Mouse (Mus musculus): ENCODE results near the gene Mid1.
"Not testable (repeated sequence)": the region's sequence is repeated elsewhere in the genome, so short reads cannot be mapped to it uniquely, and the experiment has no call there.

Mid1 gene

DNA sequence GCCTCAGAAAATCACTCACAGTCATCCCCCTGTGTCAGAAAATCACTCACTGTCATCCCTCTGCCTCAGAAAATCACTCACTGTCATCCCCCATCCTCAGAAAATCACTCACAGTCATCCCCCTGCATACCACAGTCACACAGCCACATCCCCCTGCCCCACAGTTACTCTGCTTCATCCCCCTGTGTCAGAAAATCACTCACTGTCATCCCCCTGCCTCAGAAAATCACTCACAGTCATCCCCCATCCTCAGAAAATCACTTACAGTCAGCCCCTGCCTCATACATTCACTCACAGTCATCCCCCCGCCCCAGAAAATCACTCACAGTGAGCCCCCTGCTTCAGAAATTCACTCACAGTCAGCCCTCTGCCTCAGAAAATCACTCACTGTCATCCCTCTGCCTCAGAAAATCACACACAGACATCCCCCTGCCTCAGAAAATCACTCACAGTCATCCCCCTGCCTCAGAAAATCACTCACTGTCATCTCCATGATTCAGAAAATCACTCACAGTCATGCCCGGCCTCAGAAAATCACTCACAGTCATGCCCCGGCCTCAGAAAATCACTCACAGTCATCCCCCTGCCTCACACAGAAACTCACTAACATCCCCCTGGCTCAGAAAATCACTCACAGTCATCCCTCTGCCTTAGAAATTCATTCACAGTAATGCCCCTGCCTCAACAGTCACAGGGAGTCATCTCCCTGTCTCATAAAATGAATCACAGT is 315.1 kb downstream of the Mid1 start:
- not testable (repeated sequence) for DNase-seq (ENCODE audit: low read depth, low spot score)

DNA sequence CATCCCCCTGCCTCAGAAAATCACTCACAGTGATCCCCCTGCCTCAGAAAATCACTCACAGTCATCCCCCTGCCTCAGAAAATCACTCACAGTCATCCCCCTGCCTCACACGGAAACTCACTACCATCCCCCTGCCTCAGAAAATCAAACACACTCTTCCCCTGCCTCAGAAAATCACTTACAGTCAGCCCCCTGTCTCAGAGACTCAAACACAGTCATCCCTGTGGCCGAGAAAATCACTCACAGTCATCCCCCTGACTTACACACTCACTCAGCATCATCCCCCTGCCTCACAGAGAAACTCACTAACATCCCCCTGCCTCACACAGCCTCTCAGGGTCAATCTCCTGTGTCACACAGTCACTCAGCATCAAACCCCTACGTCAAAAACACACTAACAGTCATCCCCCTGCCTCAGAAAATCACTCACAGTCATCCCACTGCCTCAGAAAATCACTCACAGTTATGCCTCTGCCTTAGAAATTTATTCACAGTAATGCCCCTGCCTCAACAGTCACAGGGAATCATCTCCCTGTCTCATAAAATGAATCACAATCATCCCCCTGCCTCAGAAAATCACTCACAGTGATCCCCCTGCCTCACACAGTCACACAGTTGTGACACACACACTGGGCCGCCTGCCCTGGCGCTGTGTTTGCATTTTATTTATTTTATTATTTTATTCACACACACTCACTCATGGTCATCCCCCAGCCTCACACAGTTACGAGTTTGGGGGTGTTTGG is 315.8 kb downstream of the Mid1 start:
- DNase-seq (ENCODE audit: low read depth, low spot score): not testable (repeated sequence)

DNA sequence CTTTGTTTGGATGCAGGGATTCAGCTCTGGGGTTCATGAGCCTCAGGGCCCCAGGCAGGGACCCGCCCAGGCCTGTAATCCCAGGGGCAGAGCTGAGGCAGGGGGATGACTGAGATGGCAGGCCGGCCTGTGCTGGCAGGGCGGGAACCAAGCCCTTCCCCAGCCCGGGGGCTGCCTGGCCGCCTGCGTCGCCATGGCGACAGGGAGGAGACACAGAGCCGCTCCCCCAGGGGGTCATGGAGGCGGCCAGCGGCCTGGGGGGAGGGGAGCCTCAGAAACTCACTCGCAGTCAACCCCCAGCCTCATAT is 316.3 kb downstream of the Mid1 start:
- DNase-seq (ENCODE audit: low read depth, low spot score): not testable (repeated sequence)

DNA sequence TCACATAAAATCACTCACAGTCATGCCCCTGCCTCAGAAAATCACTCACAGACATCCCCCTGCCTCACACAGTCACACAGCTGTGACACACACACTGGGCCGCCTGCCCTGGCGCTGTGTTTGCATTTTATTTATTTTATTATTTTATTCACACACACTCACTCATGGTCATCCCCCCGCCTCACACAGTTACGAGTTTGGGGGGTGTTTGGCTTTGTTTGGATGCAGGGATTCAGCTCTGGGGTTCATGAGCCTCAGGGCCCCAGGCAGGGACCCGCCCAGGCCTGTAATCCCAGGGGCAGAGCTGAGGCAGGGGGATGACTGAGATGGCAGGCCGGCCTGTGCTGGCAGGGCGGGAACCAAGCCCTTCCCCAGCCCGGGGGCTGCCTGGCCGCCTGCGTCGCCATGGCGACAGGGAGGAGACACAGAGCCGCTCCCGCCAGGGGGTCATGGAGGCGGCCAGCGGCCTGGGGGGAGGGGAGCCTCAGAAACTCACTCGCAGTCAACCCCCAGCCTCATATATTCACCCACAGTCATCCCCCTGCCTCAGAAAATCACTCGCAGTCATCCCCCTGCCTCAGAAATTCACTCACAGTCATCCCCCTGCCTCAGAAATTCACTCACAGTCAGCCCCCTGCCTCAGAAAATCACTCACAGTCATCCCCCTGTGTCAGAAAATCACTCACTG is 317.7 kb downstream of the Mid1 start:
- DNase-seq (ENCODE audit: low read depth, low spot score): not testable (repeated sequence)

DNA sequence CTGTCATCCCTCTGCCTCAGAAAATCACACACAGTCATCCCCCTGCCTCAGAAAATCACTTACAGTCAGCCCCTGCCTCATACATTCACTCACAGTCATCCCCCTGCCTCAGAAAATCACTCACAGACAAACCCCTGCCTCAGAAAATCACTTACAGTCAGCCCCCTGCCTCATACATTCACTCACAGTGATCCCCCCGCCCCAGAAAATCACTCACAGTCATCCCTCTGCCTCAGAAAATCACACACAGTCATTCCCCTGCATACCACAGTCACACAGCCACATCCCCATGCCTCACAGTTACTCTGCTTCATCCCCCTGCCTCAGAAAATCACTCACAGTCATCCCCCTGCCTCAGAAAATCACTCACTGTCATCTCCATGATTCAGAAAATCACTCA is 318.5 kb downstream of the Mid1 start:
- not testable (repeated sequence) for DNase-seq (ENCODE audit: low read depth, low spot score)

DNA sequence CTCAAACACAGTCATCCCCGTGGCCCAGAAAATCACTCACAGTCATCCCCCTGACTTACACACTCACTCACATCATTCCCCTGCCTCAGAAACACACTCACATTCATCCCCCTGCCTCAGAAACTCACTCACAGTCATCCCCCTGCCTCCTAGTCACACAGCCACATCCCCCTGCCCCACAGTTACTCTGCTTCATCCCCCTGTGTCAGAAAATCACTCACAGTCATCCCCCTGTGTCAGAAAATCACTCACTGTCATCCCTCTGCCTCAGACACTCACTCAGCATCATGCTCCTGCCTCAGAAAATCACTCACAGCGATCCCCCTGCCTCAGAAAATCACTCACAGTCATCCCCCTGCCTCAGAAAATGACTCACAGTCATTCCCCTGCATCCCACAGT is 319.2 kb downstream of the Mid1 start:
- peak; percentile 54 for DNase-seq (ENCODE audit: low read depth, low spot score)

DNA sequence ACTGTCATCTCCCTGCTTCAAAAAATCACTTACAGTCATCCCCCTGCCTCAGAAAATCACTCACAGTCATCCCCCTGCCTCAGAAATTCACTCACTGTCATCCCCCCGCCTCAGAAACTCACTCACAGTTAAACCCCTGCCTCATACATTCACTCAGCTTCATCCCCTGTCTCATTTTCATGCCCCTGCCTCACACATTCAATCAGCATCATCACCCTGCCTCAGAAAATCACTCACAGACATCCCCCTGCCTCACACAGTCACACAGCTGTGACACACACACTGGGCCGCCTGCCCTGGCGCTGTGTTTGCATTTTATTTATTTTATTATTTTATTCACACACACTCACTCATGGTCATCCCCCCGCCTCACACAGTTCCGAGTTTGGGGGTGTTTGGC is 319.8 kb downstream of the Mid1 start:
- DNase-seq (ENCODE audit: low read depth, low spot score): not testable (repeated sequence)

DNA sequence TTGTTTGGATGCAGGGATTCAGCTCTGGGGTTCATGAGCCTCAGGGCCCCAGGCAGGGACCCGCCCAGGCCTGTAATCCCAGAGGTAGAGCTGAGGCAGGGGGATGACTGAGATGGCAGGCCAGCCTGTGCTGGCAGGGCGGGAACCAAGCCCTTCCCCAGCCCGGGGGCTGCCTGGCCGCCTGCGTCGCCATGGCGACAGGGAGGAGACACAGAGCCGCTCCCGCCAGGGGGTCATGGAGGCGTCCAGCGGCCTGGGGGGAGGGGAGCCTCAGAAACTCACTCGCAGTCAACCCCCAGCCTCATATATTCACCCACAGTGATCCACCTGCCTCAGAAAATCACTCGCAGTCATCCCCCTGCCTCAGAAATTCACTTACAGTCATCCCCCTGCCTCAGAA is 320.2 kb downstream of the Mid1 start:
- DNase-seq (ENCODE audit: low read depth, low spot score): not testable (repeated sequence)

DNA sequence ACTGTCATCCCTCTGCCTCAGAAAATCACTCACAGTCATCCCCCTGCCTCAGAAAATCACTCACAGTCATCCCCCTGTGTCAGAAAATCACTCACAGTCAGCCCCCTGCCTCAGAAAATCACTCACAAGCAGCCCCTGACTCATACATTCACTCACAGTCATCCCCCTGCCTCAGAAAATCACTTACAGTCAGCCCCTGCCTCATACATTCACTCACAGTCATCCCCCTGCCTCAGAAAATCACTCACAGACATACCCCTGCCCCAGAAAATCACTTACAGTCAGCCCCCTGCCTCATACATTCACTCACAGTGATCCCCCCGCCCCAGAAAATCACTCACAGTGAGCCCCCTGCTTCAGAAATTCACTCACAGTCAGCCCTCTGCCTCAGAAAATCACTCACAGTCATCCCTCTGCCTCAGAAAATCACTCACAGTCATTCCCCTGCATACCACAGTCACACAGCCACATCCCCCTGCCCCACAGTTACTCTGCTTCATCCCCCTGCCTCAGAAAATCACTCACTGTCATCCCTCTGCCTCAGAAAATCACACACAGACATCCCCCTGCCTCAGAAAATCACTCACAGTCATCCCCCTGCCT is 320.8 kb downstream of the Mid1 start:
- DNase-seq (ENCODE audit: low read depth, low spot score): not testable (repeated sequence)

DNA sequence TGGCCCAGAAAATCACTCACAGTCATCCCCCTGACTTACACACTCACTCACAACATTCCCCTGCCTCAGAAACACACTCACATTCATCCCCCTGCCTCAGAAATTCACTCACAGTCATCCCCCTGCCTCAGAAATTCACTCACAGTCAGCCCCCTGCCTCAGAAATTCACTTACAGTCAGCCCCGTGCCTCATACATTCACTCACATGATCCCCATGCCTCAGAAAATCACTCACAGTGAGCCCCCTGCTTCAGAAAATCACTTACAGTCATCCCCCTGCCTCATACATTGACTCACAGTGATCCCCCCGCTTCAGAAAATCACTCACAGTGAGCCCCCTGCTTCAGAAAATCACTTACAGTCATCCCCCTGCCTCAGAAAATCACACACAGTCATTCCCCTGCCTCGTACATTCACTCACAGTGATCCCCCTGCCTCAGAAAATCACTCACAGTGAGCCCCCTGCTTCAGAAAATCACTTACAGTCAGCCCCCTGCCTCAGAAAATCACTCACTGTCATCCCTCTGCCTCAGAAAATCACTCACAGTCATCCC is 321.8 kb downstream of the Mid1 start:
- not testable (repeated sequence) for DNase-seq (ENCODE audit: low read depth, low spot score)

DNA sequence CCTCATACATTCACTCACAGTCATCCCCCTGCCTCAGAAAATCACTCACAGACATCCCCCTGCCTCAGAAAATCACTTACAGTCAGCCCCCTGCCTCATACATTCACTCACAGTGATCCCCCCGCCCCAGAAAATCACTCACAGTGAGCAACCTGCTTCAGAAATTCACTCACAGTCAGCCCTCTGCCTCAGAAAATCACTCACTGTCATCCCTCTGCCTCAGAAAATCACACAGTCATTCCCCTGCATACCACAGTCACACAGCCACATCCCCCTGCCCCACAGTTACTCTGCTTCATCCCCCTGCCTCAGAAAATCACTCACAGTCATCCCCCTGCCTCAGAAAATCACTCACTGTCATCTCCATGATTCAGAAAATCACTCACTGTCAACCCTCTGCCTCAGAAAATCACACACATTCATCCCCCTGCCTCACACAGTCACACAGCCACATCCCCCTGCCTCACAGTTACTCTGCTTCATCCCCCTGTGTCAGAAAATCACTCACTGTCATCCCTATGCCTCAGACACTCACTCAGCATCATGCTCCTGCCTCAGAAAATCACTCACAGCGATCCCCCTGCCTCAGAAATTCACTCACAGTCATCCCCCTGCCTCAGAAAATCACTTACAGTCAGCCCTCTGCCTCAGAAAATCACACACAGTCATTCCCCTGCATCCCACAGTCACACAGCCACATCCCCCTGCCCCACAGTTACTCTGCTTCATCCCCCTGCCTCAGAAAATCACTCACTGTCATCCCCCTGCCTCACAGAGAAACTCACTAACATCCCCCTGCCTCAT is 322.6 kb downstream of the Mid1 start:
- DNase-seq (ENCODE audit: low read depth, low spot score): not testable (repeated sequence)

DNA sequence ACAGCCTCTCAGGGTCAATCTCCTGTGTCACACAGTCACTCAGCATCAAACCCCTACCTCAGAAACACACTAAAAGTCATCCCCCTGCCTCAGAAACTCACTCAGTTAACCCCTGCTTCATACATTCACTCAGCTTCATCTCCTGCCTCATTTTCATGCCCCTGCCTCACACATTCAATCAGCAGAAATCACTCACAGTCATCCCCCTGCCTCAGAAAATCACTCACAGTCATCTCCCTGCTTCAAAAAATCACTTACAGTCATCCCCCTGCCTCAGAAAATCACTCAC is 323.1 kb downstream of the Mid1 start:
- DNase-seq (ENCODE audit: low read depth, low spot score): not testable (repeated sequence)

DNA sequence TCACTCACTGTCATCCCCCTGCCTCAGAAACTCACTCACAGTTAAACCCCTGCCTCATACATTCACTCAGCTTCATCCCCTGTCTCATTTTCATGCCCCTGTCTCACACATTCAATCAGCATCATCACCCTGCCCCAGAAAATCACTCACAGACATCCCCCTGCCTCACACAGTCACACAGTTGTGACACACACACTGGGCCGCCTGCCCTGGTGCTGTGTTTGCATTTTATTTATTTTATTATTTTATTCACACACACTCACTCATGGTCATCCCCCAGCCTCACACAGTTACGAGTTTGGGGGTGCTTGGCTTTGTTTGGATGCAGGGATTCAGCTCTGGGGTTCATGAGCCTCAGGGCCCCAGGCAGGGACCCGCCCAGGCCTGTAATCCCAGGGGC is 323.6 kb downstream of the Mid1 start:
- DNase-seq (ENCODE audit: low read depth, low spot score): peak; percentile 43

DNA sequence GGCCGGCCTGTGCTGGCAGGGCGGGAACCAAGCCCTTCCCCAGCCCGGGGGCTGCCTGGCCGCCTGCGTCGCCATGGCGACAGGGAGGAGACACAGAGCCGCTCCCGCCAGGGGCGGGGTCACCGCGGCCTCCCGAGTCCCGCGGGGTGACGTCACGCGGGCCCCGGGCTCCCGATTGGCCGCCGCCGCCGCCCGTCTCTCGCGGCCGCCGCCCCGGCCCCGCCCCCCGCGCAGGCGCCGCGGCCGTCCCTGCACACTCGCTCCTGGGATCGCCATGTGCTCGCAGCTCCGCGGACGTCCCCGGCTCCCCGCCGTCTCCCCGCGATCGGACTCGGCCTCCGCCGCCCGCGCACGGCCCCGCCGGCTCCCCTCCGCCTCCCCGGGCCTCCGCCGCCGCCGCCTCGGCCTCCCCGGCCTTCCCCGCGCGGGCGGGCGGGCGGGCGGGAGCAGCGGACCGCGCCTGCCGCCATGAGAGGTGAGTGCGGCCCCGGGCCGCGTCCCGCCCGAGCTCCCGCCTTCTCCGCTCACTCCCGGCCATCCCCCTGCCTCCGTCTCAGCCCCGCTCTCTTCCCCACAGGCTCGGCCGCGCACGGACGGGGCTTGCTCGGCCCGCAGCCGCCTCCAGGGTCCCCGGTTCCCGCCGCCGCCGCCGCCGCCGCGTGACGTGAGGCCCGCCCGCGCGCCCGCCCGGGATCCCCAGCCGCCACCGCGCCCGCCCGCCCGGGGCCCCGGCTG is 324.2 kb downstream of the Mid1 start, which contains the start of gene Gm21887:
Gene Gm21887 (plus strand): TSS at position 644 of the 735 bp plus-strand sequence.
- peak; percentile 98 for DNase-seq (ENCODE audit: low read depth, low spot score)

DNA sequence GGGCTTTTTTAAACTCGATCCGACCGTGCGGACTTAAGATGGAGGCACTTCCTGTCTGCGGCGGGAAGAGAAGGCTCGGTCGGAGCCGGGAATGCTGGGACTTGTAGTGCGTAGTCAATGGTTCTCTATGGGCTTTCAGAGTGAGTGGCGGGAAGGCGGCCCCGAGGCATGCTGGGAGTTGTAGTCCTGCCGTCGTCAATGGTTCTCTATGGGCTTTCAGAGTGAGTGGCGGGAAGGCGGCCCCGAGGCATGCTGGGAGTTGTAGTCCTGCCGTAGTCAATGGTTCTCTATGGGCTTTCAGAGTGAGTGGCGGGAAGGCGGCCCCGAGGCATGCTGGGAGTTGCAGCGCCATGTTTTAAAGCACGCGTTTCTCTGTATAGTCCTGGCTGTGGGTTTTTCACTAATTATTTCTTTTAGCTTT is 324.8 kb downstream of the Mid1 start:
- peak; percentile 99 for DNase-seq (ENCODE audit: low read depth, low spot score)

DNA sequence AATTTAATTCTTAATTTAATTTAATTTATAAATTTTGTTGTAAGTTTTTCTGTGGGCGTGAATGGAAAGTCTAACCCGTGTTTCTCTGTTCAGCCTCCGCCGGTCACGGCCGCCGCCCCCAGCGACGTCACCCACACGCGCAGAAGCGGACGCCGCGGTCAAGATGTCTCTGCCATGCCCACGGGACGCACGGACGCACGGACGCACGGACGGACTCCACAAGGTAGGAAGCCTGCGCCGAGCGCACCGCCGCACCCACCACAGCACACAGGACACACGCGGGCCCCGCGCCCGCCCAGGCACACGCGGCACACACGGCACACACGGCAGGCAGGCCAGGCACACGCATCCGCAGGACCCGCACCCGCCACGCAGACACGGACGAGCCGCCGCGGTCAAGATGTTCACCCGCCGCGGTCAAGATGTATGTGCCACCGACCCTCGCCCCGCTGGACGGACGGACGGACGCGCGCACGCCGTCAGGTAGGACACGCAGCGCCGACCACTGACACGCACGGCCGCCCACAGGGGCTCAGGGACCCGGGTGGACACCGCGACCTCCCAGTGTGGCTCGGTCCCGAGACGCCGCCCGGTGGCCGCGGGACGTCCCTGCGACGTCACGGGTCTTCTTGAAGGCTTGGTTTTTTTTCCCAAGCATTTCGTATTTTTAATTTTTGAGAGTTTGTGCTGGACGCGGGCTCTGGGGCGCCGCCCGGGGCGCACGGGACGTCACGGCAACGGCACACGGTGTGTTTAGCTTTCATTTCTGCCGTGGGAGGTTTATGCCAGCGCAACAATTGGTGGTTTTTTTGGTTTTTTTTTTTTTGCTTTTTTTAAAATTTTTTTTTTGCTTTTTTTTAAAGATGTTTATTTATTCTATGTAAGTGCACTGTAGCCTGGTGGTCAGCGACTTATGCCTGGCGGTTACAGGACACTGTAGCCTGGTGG is 325.9 kb downstream of the Mid1 start:
- peak; percentile 85 for DNase-seq (ENCODE audit: low read depth, low spot score)

DNA sequence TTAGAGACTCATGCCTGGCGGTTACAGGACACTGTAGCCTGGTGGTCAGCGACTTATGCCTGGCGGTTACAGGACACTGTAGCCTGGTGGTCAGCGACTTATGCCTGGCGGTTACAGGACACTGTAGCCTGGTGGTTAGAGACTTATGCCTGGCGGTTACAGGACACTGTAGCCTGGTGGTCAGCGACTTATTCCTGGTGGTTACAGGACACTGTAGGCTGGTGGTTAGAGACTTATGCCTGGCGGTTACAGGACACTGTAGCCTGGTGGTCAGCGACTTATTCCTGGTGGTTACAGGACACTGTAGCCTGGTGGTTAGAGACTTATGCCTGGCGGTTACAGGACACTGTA is 326.5 kb downstream of the Mid1 start:
- not testable (repeated sequence) for DNase-seq (ENCODE audit: low read depth, low spot score)

DNA sequence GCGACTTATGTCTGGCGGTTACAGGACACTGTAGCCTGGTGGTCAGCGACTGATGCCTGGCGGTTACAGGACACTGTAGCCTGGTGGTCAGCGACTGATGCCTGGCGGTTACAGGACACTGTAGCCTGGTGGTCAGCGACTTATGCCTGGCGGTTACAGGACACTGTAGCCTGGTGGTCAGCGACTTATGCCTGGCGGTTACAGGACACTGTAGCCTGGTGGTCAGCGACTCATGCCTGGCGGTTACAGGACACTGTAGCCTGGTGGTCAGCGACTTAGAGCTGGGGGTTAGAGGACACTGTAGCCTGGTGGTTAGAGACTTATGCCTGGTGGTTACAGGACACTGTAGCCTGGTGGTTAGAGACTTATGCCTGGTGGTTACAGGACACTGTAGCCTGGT is 328.4 kb downstream of the Mid1 start:
- DNase-seq (ENCODE audit: low read depth, low spot score): not testable (repeated sequence)

DNA sequence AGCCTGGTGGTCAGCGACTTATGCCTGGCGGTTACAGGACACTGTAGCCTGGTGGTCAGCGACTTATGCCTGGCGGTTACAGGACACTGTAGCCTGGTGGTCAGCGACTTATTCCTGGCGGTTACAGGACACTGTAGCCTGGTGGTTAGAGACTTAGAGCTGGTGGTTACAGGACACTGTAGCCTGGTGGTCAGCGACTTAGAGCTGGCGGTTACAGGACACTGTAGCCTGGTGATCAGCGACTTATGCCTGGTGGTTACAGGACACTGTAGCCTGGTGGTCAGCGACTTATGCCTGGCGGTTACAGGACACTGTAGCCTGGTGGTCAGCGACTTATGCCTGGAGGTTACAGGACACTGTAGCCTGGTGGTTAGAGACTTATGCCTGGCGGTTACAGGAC is 329.0 kb downstream of the Mid1 start:
- not testable (repeated sequence) for DNase-seq (ENCODE audit: low read depth, low spot score)

Measured in A20 (cell line).